Mouse (Mus musculus): Measurements from ENCODE around the gene Fcer1g.

- TF ChIP-seq CTCF (IDR thresholded peaks at IDR 0.05; ENCODE audit: extremely low read depth, insufficient read depth, low read length) (peak; percentile 38; the same call in 1 of the 2 replicates), POLR2A (IDR thresholded peaks at IDR 0.05; ENCODE audit: extremely low read depth, insufficient read depth, low read length) (peak; percentile 74)
Observed at GRCm38 (mm10) chr1:171222238-171223155, 11.7 kb downstream of the Fcer1g start, which contains the start of gene Tomm40l.

All from cortical plate, adult 2 months (tissue).